Mouse (Mus musculus) MEL (cell line): ENCODE data around the gene Daam1.

Experiments
- BHLHE40 ChIP-seq: IDR thresholded peaks from 2 replicates; pipeline ENCODE4 v1.6.1; 2012; ENCODE audit warnings: low read depth, mild to moderate bottlenecking, inconsistent platforms, low read length, improper control_type of control experiment, borderline replicate concordance
- CTCF ChIP-seq, 3 experiments: IDR thresholded peaks in 2 of 3; conservative IDR thresholded peaks in 1 of 3; 2 replicates each; pipeline ENCODE4 v1.5.1; 2011 to 2012; ENCODE audit warnings: low read length in 3 of 3, low read depth in 2 of 3, mild to moderate bottlenecking in 2 of 3, improper control_type of control experiment in 1 of 3, inconsistent platforms in 1 of 3, mixed read lengths in 1 of 3, moderate library complexity in 1 of 3; ENCODE audit not compliant: control insufficient read depth in 1 of 3, insufficient read depth in 1 of 3, poor library complexity in 1 of 3, severe bottlenecking in 1 of 3
- GATA1 ChIP-seq: IDR thresholded peaks from 2 replicates; pipeline ENCODE4 v1.6.1; 2011; ENCODE audit warnings: low read depth, low read length, improper control_type of control experiment
- MAX ChIP-seq: IDR thresholded peaks from 2 replicates; pipeline ENCODE4 v1.6.1; 2011; ENCODE audit warnings: low read length, improper control_type of control experiment
- MAZ ChIP-seq: IDR thresholded peaks from 2 replicates; pipeline ENCODE4 v1.6.1; 2012; ENCODE audit warnings: low read depth, mild to moderate bottlenecking, inconsistent platforms, low read length, improper control_type of control experiment
- MYB ChIP-seq: IDR thresholded peaks from 2 replicates; pipeline ENCODE4 v1.6.1; 2011; ENCODE audit warnings: mild to moderate bottlenecking, low read depth, low read length, improper control_type of control experiment
- NELFE ChIP-seq: IDR thresholded peaks from 2 replicates; pipeline ENCODE4 v1.6.1; 2011; ENCODE audit warnings: low read depth, low read length, improper control_type of control experiment
- POLR2A ChIP-seq, 2 experiments: IDR thresholded peaks; 2 replicates each; pipeline ENCODE4 v1.6.1; 2011 to 2012; ENCODE audit warnings: low read length in 2 of 2, mild to moderate bottlenecking in 2 of 2, control low read depth in 1 of 2, improper control_type of control experiment in 1 of 2, low read depth in 1 of 2, moderate library complexity in 1 of 2; ENCODE audit not compliant: control insufficient read depth in 1 of 2, insufficient read depth in 1 of 2, poor library complexity in 1 of 2
- POLR2AphosphoS2 ChIP-seq: IDR thresholded peaks from 2 replicates; pipeline ENCODE4 v1.6.1; 2011; ENCODE audit warnings: low read length, improper control_type of control experiment
- RAD21 ChIP-seq: IDR thresholded peaks from 2 replicates; pipeline ENCODE4 v1.6.1; 2011; ENCODE audit warnings: mild to moderate bottlenecking, low read depth, low read length, improper control_type of control experiment
- SIN3A ChIP-seq: IDR thresholded peaks from 2 replicates; pipeline ENCODE4 v1.6.1; 2012; ENCODE audit warnings: low read length, improper control_type of control experiment, inconsistent platforms
- TBP ChIP-seq: IDR thresholded peaks from 2 replicates; pipeline ENCODE4 v1.8.0; 2011; ENCODE audit warnings: low read depth, low read length, improper control_type of control experiment
- UBTF ChIP-seq: IDR thresholded peaks from 2 replicates; pipeline ENCODE4 v1.6.1; 2012; ENCODE audit warnings: low read depth, mild to moderate bottlenecking, inconsistent platforms, low read length, improper control_type of control experiment, moderate library complexity, borderline replicate concordance; ENCODE audit not compliant: insufficient read depth
- USF1 ChIP-seq: IDR thresholded peaks from 2 replicates; pipeline ENCODE4 v1.6.1; 2014; ENCODE audit warnings: low read depth, mild to moderate bottlenecking, inconsistent platforms, low read length, improper control_type of control experiment, moderate library complexity

GRCm38 (mm10) chr12:71874561-71874960 lies 43.7 kb downstream of the Daam1 start:
- TF ChIP-seq POLR2A (IDR thresholded peaks at IDR 0.05; ENCODE audit: control insufficient read depth in 1 of 2, insufficient read depth in 1 of 2, low read depth in 1 of 2, low read length in 2 of 2, poor library complexity in 1 of 2) (no peak), GATA1 (no peak), CTCF (IDR thresholded peaks at IDR 0.05 in 2 of 3, conservative IDR thresholded peaks at IDR 0.05 in 1 of 3; ENCODE audit: control insufficient read depth in 1 of 3, insufficient read depth in 1 of 3, low read depth in 2 of 3, low read length in 3 of 3, poor library complexity in 1 of 3, severe bottlenecking in 1 of 3) (no peak), NELFE (no peak), MAX (no peak), USF1 (no peak), TBP (no peak), POLR2AphosphoS2 (no peak), MAZ (no peak), SIN3A (no peak), UBTF (no peak), BHLHE40 (no peak), MYB (no peak), RAD21 (no peak)
